Mouse (Mus musculus): Measurements from ENCODE around the gene Olfr493.

Gene Olfr493

GRCm38 (mm10) chr7:108346879-108347278 is at the start of gene Olfr493:
TSS of gene Olfr493 (minus strand) at chr7:108346979.
- no peak for DNase-seq

GRCm38 (mm10) chr7:108392867-108393266 is 46.1 kb upstream of the Olfr493 start, which contains the start of gene Olfr495:
TSS of gene Olfr495 (plus strand) at chr7:108393167.
- no peak for DNase-seq

- no peak for DNase-seq
Observed at GRCm38 (mm10) chr7:108365035-108365434, 18.3 kb upstream of the Olfr493 start, which contains the start of gene Olfr494. TSS of gene Olfr494 (plus strand) at chr7:108365335.

GRCm38 (mm10) chr7:108323574-108323973 is 23.2 kb downstream of the Olfr493 start, which contains the start of gene Olfr492:
TSS of gene Olfr492 (minus strand) at chr7:108323674.
- DNase-seq: no peak

- DNase-seq: no peak
Observed at GRCm38 (mm10) chr7:108313151-108313550, 33.6 kb downstream of the Olfr493 start, which contains the start of gene Olfr491. TSS of gene Olfr491 (plus strand) at chr7:108313451.

All from lung, postnatal 10 days (tissue).